Mouse (Mus musculus) kidney, adult 2 months (tissue): ENCODE data around the gene E330009J07Rik.

Experiments
- CTCF ChIP-seq: fragments of 200-500 bp; conservative IDR thresholded peaks from 2 replicates; pipeline ENCODE4 v1.5.1; 2011; ENCODE audit warnings: low read depth, mild to moderate bottlenecking, control low read depth, low read length, moderate library complexity, mixed read lengths; ENCODE audit not compliant: insufficient read depth, insufficient read length
- POLR2A ChIP-seq: fragments of 200-500 bp; IDR thresholded peaks from one replicate; pipeline ENCODE4 v1.6.1; 2011; ENCODE audit warnings: low read depth, low read length, control low read depth

DNA sequence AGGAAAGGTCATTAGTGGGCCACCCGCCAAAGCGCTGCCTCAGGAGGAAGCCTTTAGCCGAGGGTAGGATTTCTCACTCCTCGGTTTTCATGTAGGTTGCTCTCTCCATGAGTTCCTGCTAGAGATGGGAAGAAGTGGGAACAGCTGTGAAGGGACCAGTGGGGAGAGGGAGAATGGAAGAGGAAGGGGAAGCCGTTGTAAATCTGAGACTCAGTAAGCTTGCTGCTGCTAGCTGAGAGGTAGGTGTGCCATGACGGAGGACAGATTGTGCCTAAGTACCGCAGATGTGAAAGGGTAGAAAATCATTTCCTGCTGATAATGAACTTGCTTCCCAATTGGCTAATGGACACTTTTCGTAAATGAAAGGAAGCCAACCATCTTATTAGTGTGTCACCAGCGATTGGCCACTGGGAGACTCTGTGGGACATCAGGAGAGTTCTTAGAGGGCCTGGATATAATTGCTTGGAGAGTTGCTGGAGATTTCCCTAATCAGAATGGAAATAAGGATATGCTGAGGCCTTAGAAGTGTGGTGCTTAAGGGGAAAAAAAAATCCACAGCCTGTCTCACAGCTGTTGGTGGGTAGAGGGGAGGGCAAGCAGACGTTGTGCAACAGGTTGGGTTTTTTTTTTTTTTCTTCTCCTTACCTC is 7.5 kb upstream of the E330009J07Rik start:
- TF ChIP-seq POLR2A (no peak), CTCF (no peak)
